Comparison of ENCODE assay signal across 15 mouse cellular contexts in the genomic region with DNA sequence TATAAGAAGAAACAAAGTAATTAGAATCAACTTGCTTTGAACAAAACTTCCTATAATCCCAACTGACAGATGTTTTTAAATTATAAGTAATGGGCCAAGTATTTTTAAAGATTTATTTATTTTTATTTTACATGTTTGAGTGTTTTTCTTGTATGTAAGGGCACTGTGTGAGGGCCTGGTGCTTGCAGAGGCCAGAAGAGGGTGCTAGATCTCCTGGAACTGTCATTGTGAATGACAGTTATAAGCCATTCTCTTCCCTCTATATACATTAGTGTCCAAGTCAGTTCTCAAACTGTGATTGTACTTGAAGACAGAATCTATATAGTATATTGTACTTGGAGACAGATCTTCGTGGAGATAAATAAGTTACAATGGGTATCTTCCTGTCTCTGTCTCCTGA.
DNase-seq lines count a peak whose midpoint lies in the region; ATAC-seq and TF ChIP-seq lines count a peak whose summit lies in the region.
"Had no signal": no experiment of that assay in that cellular context is flagged by ENCODE, and none has a peak within 500 bp of the region (broad histone marks: within the 10 kb centered on the region; RNA-seq: fewer than 3 reads in every experiment).

No protein-coding gene starts in this region.

- H3K4me1 ChIP-seq in heart, postnatal 0 days (ENCODE audit: control insufficient read depth, insufficient read depth) = no peaks in the 10 kb centered on the region
- no peaks in the 10 kb centered on the region for H3K4me1 ChIP-seq in midbrain, embryonic 14.5 days (ENCODE audit: control insufficient read depth, insufficient read depth, low read length)
- no peaks in the 10 kb centered on the region for H3K4me1 ChIP-seq in midbrain, embryonic 11.5 days (ENCODE audit: control insufficient read depth, insufficient read depth, low read length)
- H3K4me1 ChIP-seq: embryonic facial prominence, embryonic 15.5 days; forebrain, embryonic 15.5 days had no signal

- H3K27me3 ChIP-seq in heart, postnatal 0 days (ENCODE audit: control insufficient read depth, insufficient read depth, low read length) = no peaks in the 10 kb centered on the region
- H3K27me3 ChIP-seq in midbrain, embryonic 14.5 days (ENCODE audit: control insufficient read depth, insufficient read depth, low read length) = no peaks in the 10 kb centered on the region
- H3K27me3 ChIP-seq in midbrain, embryonic 11.5 days (ENCODE audit: control insufficient read depth, insufficient read depth, low read length) = no peaks in the 10 kb centered on the region
- H3K27me3 ChIP-seq: embryonic facial prominence, embryonic 15.5 days; forebrain, embryonic 15.5 days had no signal

- H3K4me3 ChIP-seq in heart, postnatal 0 days (ENCODE audit: low read depth, low read length) = no peak overlapping the region
- H3K4me3 ChIP-seq in midbrain, embryonic 14.5 days (replicated peaks; ENCODE audit: low read depth, low read length) = no peak overlapping the region
- no peak overlapping the region for H3K4me3 ChIP-seq in midbrain, embryonic 11.5 days (ENCODE audit: low read depth, low read length)
- H3K4me3 ChIP-seq: embryonic facial prominence, embryonic 15.5 days; forebrain, embryonic 15.5 days had no signal

- ATAC-seq in heart, postnatal 0 days (ENCODE audit: insufficient read depth, low read depth) = no peak
- no peak for ATAC-seq in midbrain, embryonic 14.5 days (ENCODE audit: low FRiP score, low TSS enrichment)
- no peak for ATAC-seq in midbrain, embryonic 11.5 days (ENCODE audit: low FRiP score)
- ATAC-seq: forebrain, embryonic 15.5 days had no signal

- WGBS in heart, postnatal 0 days = 30% methylated on average over 1 of the region's 1 CpGs
- WGBS in midbrain, embryonic 14.5 days = 58% methylated on average over 1 of the region's 1 CpGs
- 46% methylated on average over 1 of the region's 1 CpGs for WGBS in midbrain, embryonic 11.5 days

- intact Hi-C loops in heart, postnatal 10 days (cut with DNase I) = no loop called here

- TF ChIP-seq EP300 in heart, postnatal 0 days (IDR thresholded peaks at IDR 0.05; ENCODE audit: low read depth) = no peak

- H3K9me3 ChIP-seq in heart, postnatal 0 days (replicated peaks; ENCODE audit: control insufficient read depth, low read length) = no peaks in the 10 kb centered on the region
- no peaks in the 10 kb centered on the region for H3K9me3 ChIP-seq in midbrain, embryonic 14.5 days (ENCODE audit: control insufficient read depth, low read length)
- H3K9me3 ChIP-seq in midbrain, embryonic 11.5 days (ENCODE audit: control insufficient read depth, low read length) = no peaks in the 10 kb centered on the region
- H3K9me3 ChIP-seq: embryonic facial prominence, embryonic 15.5 days; forebrain, embryonic 15.5 days had no signal

- H3K9ac ChIP-seq in heart, postnatal 0 days (replicated peaks; ENCODE audit: low read depth, low read length) = no peak overlapping the region
- H3K9ac ChIP-seq in midbrain, embryonic 14.5 days (replicated peaks; ENCODE audit: low read length) = no peak overlapping the region
- no peak overlapping the region for H3K9ac ChIP-seq in midbrain, embryonic 11.5 days (ENCODE audit: low read length)
- H3K9ac ChIP-seq: embryonic facial prominence, embryonic 15.5 days; forebrain, embryonic 15.5 days had no signal

- peak; percentile 32 for TF ChIP-seq CTCF in heart, postnatal 0 days (IDR thresholded peaks at IDR 0.05; ENCODE audit: low read depth)

- no peak overlapping the region for H3K4me2 ChIP-seq in heart, postnatal 0 days (ENCODE audit: low read depth, low read length)
- H3K4me2 ChIP-seq in midbrain, embryonic 14.5 days (ENCODE audit: low read length) = no peak overlapping the region
- H3K4me2 ChIP-seq in midbrain, embryonic 11.5 days = no peak overlapping the region
- H3K4me2 ChIP-seq: embryonic facial prominence, embryonic 15.5 days; forebrain, embryonic 15.5 days; liver, embryonic 11.5 days had no signal

- no peak for DNase-seq in heart, postnatal 0 days (ENCODE audit: low spot score)
- DNase-seq in heart, postnatal 10 days = no peak
- peak; percentile 31 for DNase-seq in midbrain, embryonic 14.5 days
- DNase-seq in midbrain, embryonic 11.5 days (ENCODE audit: low spot score, missing footprints) = no peak
- peak; percentile 65 for DNase-seq in ZHBTc4 (ENCODE audit: low read depth, low spot score)
- no peak for DNase-seq in embryo, embryonic 10.5 days (ENCODE audit: low spot score)
- no peak for DNase-seq in frontal cortex, postnatal 10 days (ENCODE audit: low spot score in 2 of 2)
- no peak for DNase-seq in embryo, embryonic 10 days (ENCODE audit: low spot score)
- DNase-seq: cerebellum, postnatal 14 days; heart, postnatal 14 days; kidney, postnatal 4 days had no signal

- H3K36me3 ChIP-seq in heart, postnatal 0 days (replicated peaks; ENCODE audit: control insufficient read depth, insufficient read depth, low read length) = no peaks in the 10 kb centered on the region
- H3K36me3 ChIP-seq in midbrain, embryonic 14.5 days (ENCODE audit: control insufficient read depth, insufficient read depth, low read length) = no peaks in the 10 kb centered on the region
- H3K36me3 ChIP-seq in midbrain, embryonic 11.5 days (ENCODE audit: control insufficient read depth, insufficient read depth, low read length) = no peaks in the 10 kb centered on the region
- H3K36me3 ChIP-seq: embryonic facial prominence, embryonic 15.5 days; forebrain, embryonic 15.5 days had no signal

- no peak overlapping the region for H3K27ac ChIP-seq in heart, postnatal 0 days (ENCODE audit: low read depth)
- H3K27ac ChIP-seq in midbrain, embryonic 14.5 days (replicated peaks; ENCODE audit: low read depth, low read length) = no peak overlapping the region
- no peak overlapping the region for H3K27ac ChIP-seq in midbrain, embryonic 11.5 days (ENCODE audit: low read depth, low read length)
- H3K27ac ChIP-seq: embryonic facial prominence, embryonic 15.5 days; forebrain, embryonic 15.5 days; macrophage had no signal

Comparison
In these comparisons a context has a peak if more than half of its experiments do, and no peak if none do; other contexts are left out.
1. DNase-seq: peak in midbrain, embryonic 14.5 days (single experiment) and ZHBTc4 (single experiment); none in heart, postnatal 0 days (single experiment), heart, postnatal 10 days (0 of 2), midbrain, embryonic 11.5 days (single experiment), embryo, embryonic 10.5 days (single experiment), frontal cortex, postnatal 10 days (0 of 2) and embryo, embryonic 10 days (single experiment).